Mouse (Mus musculus): Measurements from ENCODE around the gene Kif23.
A peak's percentile ranks its signal among the peaks of the same experiment; 100 is the strongest.

Kif23 gene

DNA sequence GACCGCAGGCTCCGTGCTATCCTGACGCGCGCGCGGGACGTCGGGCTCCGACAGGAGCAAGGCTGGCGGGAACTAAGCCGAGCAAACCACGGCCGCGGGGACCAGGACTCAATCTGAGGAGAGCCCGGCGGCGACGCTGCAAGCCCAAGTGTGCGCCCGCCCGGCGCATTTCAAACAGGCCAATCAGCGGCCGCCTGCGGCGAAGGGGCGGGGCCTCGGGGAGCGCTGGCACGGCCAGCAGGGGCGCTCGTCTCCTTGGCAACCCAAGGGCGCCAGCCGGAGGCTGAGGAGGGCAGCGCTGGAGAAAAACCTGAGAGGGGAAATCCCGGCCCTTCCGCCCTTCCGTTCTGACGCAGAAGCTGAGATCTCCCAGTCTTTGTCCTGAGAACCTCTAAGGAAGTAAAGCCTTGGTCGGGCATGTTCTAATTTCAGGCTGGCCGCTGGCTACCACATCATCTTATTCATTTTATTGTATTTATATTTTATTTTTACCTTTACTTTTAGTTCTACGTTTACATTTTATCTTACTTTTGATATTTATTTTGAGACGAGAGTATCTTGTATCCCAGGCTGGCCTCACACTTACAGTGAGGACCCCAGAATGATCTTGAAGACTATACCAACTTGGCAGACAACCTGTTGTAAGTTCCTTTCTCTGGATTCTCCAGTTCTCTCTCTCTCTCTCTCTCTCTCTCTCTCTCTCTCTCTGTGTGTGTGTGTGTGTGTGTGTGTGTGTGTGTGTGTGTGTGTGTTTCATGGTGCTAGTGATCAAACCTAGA, at the start of gene Kif23:
Gene Kif23 (minus strand): TSS at position 152 of the 779 bp plus-strand sequence.
- DNase-seq = peak; percentile 98 to 99

DNA sequence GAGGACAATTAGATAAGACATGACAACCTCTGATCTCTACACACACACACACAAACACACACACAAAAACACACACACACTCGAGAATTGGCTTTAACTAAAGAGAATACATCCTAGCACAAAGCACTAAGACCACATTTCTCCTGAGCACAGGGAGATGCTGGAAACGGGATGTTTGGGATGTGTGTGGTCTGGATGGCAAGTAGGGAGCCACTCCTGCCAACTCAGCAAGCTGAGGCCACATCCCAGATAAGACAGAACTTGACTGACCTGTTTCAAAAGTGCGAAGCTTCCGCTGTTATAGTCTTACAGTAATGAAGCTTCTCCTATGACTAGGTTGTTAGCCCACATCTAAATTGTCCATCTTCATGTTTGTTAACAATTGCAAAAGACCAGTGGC, 44.6 kb upstream of the Kif23 start:
- DNase-seq = no peak

DNA sequence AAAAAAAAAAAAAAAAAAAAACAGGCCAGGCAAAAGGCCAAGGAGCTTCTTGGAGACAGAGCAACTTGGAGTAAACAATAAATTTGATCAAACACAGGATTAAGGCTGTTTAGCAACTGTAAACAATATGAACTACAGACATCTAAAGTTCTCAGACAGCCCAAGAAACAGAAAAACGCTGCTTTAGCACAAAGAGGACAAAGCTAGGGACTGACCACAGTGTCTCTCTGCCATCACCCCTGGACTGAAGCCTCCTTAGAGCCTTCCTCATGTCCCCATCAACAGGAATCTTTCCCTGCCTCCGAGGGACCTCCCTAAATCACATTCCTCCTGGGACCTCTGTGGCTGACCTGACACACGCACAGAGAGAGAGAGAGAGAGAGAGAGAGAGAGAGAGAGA, 44.2 kb upstream of the Kif23 start:
- no peak for DNase-seq

DNA sequence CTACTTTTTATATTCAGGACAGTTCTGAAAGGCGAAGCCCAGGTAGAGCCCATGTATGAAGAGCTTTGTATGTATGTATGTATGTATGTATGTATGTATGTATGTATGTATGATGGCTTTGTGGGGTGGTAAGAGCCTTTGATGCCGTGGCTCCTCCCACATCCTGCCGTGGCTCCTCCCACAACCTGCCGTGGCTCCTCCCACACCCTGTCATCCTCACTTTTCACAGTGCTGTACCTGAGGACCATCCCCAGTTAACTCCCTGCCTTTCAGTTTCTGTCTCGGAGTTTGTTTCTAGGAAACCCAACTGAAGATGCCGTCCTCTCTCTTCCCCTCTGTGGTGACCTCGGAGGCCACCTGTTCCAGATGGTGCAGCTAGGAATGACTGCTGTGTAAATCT, 39.5 kb upstream of the Kif23 start:
- no peak for DNase-seq

DNA sequence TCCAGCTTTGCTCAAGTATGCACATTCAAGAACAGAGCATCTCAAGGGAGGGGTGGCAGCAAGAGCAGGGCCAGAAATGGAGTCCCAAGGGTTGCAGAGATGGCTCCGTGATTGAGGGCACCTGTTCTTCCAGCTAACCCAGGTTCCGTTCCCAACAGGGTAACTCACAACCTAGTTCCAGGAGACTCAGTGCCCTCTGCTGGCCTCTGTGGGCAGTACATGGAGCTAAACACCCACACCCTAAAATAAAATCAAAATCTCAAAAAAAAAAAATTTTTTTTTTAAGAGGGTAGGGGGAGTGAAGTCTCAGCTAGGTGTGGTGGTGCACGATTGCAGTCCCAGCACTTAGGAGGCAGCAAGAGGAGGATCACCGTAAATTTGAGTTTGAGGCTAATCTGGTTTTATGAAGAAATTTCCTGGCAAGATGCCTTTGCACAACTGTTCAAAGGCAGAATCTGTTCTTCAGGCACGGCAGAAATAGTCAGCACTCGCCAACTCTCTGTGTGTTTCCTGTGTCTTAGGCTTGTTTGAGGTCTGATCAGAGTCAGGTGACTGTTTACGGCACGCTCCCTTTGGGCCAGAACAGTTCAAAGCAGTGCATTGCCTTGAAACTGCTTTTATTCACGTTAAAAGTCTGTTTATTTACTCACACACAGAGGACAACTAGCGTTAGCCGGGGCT, 38.7 kb upstream of the Kif23 start:
- peak; percentile 60 to 78 for DNase-seq

DNA sequence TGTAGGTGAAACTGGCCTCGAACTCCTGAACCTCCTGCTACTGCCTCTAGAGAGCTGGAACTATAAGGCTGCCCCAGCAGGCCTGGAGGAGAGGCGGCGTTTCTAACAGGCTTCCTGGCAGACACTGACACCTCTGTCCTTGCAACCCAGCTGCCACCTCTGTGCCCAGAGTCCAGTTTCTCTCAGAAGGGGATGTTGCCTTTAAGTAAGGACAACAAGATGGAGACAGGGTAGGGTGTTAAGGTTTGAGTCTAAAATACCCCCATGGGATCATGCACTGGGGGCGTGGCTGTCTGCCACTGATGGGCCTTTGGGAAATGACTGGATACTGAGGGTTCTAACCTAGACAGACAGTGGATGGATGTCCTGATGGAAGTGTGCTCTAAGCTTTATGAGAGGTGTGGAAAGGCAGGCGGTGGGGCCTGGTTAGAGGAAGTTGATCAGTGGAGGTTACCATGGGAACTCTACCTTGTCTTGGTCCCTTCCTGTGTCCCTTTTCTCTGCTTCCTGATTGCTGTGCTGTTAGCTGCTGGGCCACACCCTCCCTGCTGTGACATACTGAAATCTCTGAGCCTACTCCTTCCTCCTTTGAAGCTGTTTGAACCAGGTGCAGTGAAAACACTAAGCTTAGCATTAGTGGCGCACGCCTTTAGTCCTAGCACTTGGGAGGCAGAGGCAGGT, 36.5 kb upstream of the Kif23 start:
- DNase-seq = peak; percentile 43 to 45

DNA sequence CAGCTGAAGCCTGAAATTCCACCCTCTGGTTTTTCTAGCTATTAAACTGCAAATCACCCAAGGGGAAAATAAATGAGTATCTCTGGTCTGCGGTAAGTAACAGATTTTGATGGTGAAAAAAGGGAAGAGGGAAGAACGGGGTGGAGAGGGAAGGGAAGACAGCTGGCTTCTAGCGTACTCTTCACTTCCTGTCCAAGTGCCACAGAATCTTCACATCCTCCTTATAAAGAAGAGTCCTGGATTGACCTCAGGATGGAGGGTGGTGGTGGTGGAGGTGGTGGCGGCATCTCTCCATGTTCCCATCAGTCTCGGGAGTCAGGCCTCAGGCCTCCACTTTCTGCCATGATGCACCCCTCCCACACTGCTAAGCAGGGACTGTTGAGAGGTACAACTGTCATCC, 35.3 kb upstream of the Kif23 start:
- DNase-seq = no peak

DNA sequence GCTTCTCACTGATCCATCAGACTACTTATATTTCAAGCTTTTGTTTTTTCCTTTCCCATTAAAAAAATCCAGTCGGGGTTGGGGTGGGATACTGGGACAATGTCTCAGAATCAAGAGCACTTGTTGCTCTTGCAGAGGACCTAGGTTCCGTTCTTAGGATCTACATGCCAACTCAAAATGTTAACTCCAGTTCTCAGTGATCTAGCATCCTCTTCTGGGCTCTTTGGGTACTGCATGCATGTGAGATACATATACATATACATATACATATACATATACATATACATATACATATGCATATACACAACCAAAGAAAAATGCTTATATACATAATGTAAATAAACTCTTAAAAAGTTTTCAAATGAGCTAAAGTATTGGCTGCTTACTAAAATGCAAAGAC, 33.4 kb upstream of the Kif23 start:
- DNase-seq = no peak

DNA sequence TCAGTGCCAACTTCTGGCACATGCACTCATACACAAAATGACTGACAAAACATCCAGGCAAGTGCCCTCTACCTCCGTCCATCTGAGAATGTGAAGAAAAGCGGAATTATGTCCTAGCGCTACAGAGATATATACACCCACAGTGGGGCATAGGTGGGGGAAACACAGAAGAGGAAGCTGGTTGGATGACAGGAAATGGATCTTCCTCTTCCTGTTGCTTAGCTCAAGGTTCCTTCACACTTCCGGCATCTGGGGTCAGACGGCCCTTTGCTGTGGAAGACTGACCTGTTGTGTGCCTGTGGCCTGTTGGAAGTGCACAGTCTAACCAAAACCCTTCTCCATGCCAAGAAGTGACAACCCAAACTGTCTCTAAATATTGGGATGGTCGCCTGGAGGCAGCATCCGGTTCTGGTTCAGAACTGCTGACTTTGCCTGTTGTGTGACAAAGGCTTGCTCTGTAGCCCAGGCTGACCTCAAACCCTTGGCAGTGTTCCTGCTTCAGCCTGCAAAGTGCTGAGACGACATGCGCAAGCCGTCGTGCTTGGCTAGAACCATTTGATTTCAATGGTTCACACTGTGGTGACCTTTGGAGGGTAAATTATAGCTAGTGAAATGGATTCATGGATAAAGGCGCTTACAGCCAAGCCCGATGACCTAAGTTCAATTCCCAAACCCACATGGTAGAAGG, 30.8 kb upstream of the Kif23 start:
- DNase-seq = peak; percentile 43 to 45

DNA sequence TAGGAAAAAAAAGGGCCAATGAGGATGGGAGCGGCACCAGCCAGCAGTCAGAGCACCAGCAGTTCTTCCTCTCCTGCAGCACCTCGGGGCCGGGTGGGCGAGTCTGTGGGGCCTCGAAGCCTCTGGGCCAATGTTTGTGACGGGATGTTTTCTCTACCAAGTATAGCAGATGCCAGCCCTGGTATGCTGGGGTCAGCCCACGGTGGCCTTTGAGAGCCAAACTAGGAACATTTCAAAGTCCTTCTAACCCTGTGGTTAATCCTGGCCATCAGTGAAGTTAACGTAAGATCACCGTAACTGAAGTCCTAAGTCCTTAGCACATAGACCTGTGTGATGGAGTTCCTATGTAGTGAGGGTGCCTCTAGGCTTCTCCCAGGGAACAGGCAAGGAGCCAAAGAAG, 25.5 kb upstream of the Kif23 start:
- DNase-seq = no peak

DNA sequence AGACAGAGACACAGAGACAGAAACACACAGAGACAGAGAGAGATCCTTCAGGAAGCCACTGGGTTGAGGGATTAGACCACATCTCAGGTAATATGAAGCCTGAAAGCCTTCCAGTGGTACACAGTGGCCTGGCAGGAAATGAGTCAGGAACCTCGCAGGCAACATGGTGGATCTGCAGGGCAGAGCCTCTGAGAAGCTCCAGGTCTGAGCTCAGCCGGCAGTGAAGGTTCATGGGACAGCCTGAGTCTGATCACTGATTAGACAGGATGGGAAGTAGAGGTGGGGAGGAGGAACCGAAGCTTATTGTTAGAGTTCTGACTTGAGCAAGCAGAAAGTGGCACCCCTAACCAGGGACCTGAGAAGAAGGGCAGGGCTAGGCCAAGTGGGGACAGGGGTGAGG, 24.5 kb upstream of the Kif23 start:
- DNase-seq = no peak

DNA sequence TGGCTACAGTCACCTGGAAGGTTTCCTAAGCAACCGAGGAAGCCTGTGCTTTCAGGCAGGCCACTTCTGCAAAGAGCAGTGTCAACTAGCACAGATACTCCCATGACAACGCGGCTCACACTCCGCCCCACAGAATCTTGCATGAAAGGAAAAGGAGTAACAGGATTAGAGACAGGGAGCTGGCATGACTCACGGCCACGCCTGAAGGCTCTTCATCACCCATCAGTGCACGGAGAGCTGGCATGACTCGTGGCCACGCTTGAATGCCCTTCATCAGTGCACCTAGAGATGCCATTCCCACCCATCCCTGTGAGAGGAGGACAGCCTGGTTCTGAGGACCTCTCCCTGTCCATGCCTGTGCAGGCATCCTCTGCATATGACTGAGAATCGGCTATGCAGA, 20.8 kb upstream of the Kif23 start:
- DNase-seq = no peak

DNA sequence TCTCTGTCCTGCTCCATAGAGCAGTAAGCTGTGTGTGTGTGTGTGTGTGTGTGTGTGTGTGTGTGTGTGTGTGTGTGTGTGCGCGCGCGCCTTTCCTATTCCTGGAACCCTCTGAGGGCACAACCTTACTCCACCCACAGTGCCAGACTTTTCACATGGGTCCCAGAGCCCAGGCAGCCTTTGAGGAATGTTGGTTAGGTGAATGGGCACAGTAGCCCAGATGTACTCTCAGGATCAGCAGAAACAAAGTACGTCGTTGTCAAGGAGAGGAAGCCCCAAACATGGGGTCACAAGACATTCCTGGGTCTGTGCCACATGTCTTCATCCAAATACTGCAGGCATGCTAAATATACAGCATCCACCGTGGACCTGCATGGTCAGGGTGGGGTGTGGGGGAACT, 19.4 kb upstream of the Kif23 start:
- no peak for DNase-seq

DNA sequence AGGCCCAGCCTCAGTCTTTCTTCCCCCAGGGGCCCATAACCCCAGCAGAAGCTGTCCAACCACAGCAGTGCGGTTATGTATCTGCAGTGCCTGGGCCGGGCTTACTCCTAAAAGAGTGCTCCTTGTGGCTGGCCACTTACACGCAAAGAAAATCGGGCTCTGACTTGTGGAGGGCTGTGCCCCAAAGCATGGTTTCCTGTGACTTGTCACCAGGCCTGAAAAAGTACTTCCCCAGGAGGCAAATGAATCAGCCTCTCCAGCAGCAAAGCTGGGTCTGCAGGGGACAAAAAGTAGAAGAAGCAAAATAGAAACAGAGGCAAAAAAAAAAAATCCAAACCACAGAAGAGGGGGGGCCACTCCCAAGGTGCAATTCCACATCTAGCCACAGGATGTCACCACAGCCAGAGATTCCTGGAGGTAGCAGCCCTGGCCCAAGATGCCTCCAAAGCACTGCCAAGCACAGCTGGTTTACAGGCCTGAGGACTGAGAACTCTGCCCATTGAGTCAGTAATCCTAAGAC, 18.9 kb upstream of the Kif23 start:
- peak; percentile 76 to 89 for DNase-seq

DNA sequence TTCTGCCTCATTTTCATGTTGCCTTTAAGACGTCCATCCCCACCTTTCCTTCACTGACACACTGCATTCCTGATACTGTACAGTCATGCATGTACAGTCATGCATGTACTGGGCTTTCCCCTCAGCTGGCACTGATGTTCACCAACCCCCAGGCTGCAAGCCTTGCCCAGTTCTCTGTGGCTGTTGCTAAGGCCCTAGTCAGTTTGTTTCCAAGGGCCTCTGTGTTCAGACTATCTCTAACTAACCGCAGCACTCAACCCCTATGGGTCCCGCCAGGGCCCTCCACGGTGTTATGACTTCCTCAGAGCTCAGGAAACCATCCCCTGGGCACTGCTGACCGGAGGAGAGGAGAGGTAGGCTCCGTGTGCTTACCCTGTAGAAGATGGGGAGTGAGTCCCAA, 16.8 kb upstream of the Kif23 start:
- DNase-seq = no peak

DNA sequence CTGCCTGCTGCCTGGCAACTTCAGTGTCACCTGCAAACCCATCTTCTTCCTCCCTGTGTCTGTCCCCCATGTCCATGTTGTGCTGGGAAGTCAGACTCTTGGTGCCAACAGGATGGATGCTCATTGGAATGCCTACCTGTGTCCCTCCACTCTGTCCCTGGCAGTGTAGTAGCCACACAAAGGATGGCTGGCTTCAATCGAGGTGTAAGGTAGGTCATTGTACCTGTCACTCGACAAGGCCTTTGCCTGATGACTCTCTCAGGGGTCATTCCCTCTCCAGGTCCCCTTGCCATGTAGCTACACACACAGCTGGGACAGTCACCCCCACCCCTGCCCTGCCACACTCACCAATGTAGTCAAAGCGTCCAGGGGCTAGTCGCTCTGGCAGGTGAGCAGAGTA, 14.6 kb upstream of the Kif23 start:
- no peak for DNase-seq

DNA sequence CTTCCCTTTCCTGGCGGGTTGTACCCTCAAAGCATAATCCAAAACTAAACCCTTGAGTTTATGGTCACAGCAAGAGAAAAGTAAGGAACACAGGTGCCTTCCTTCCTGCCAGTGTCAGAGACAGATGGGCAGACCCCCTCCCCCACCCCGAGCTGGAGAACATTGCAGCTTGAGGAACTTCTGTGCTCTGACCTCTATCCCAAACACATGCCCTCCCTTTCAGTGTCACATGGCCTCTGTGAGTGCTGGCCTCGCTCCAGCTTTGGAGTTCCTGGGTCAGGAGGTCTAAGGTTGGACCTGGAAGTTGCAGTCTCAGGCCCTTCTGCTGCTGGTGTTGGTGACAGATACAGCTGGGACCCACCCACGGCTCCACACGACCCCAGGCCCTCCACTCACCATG, 14.2 kb upstream of the Kif23 start:
- DNase-seq = peak; percentile 74 to 75

DNA sequence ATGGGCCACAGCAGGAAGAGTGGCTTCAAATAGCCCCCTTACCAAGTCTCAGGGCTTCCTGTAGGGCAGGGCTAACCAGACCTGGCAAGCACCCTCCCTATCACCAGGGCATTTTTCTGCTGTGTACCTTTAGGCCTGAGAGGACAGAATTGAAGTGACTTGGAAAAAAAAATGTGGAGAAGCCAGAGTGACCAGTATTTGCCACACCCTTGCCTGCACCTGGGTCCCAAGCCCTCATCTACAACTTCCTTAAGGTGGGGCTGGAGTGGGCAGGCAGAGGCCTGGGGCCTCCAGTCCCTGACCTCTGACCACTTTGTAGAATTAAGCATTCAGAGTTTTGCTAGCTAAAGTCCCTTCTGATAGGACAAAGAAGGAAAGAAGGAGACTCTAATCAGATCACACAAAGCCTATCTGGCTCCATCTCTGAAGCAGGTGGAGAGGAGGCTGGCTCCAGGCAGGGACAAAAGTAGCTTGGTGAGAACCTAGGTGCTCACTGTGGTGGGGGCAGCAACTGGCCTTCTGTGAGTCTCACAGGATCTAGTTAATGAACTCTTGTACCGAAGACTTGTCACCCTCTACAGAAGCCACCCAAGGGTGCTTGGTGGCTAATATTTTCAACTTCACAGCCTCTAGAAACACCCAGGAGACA, 13.5 kb upstream of the Kif23 start:
- DNase-seq = peak; percentile 52 to 70

DNA sequence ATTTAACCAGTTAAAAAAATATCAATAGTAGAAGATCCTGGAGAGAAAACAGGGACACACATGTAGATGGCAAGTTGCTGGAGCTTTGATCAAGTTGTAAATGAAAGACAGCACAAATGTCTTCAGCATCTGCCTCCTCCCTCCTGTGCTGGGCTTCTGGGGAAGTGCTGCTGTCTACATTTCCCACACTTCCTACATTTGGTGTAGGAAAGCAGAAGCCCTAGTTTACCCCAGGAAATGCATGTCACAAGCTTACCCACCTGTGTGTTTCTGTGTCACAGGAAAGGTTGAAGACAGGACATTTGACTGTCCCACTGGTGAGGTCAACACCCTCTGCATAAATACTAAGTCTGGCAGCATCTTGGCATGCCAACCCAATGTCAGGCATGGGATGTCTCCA, 8.1 kb upstream of the Kif23 start:
- DNase-seq = no peak

DNA sequence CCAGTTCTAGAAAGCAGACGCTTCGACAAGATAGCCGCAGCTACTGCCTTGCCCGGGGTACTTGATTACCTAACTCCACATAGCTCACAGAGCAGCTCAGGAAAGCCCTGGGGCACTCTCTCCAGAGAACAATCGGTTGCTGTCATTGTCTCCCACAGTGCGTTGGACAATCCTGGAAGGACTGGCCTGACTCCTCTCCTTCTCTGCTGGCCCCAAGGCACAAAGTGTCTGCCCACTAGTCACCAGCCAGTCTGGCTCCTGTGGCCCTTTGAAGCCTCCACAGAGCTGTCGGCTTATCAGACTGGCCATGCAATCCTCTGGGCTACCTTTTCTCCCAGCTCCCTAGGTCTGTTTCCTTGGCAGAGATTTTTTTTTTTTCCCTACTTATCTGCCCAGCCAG, 5.7 kb upstream of the Kif23 start:
- DNase-seq = no peak

DNA sequence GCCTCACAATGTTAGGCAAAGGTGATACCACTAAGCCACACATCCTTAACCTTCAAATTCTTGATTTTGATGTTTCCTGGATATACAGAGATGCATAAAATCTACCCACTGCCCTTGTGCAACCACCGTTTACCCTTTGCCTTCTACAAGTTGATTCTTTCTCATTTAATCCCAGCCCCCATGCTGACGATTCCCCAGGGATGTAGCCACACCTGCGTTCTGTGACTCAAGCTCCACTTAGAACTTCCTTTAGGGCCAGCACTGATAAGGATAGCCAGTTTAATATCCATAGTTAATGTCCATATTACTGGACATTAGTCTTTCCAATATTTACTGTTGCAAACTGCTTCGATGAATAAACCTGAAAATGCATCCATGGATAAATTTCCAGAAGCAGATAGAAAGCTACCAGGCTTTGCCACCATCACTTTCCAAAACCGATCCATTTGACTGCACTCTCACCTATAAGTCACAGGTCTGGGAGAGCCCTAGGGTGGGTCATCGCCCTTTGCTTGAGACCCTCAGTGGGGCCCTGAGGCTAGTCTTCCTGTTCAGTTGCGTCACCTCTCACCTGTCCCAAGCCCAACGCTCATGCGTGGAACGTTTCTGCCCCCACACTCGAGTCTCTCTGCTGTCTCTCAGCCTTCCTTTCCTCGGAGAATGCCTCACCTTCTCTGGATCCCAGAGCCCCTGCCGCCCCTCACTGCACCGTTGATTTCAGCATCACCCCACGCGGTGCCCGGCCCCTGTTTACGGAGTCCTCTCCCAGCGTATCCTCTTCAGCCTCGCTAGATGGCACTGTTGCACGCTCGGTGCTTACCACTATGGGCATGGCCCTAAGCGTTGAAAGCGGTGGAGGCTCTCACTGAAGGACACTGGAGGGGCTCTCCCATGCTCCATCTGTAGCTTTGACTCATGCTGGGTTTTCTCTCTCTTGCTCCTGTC, 1.1 kb upstream of the Kif23 start:
- peak; percentile 82 to 85 for DNase-seq
